Mouse (Mus musculus) midbrain, embryonic 11.5 days (tissue): ENCODE results near the gene Bahcc1. TPM values are rescaled to one million over a fixed set of nuclear protein-coding genes. Genes with fewer than 3 reads are reported as not detected.

Experiments
- microRNA-seq: library from miRNA; unstranded; fragments of <30 nt; microRNA quantifications from one replicate; pipeline ENCODE4, GENCODE M21; 2017
- polyA plus RNA-seq: library from polyadenylated mRNA; unstranded; fragments of >200 nt; fragmentation: Nextera tagmentation; extraction: Ambion mirVana; gene quantifications from 2 replicates; pipeline ENCODE4 v1.2.1, GENCODE M21; 2014

Bahcc1 gene
- polyA plus RNA-seq, 1 experiment from 2014 or later = 20.6 TPM

Small RNA genes within 50 kb of the gene (microRNA-seq; reads per million reads assigned to microRNA genes)
- gene Gm47297 = not detected

Other genes starting within 250 kb of the Bahcc1 start
- 1.3 TPM in 2 replicates for gene Aatk, start 185.8 kb upstream of the Bahcc1 start, polyA plus RNA-seq
- 24.9 and 28.9 TPM in 2 replicates for gene Cep131, start 146.1 kb upstream of the Bahcc1 start, polyA plus RNA-seq
- 12.3 and 14.2 TPM in 2 replicates for gene Tepsin, start 134.2 kb upstream of the Bahcc1 start, polyA plus RNA-seq
- 58.4 and 61.3 TPM in 2 replicates for gene Ndufaf8, start 134.0 kb upstream of the Bahcc1 start, polyA plus RNA-seq
- 46.3 and 53.3 TPM in 2 replicates for gene Slc38a10, start 81.6 kb upstream of the Bahcc1 start, polyA plus RNA-seq
- gene Actg1, start 115.6 kb downstream of the Bahcc1 start, polyA plus RNA-seq = 2,965 and 3,081 TPM in 2 replicates
- 1.4 TPM in 2 replicates for gene Fscn2, start 128.6 kb downstream of the Bahcc1 start, polyA plus RNA-seq
- gene Faap100, start 145.8 kb downstream of the Bahcc1 start, polyA plus RNA-seq = 25.3 and 29.2 TPM in 2 replicates
- 41.0 and 44.7 TPM in 2 replicates for gene Nploc4, start 204.8 kb downstream of the Bahcc1 start, polyA plus RNA-seq
- gene Tspan10, start 209.7 kb downstream of the Bahcc1 start, polyA plus RNA-seq = not detected in 2 replicates
- gene Pde6g, start 220.6 kb downstream of the Bahcc1 start, polyA plus RNA-seq = 0.40 and 0.41 TPM in 2 replicates
- gene Oxld1, start 225.1 kb downstream of the Bahcc1 start, polyA plus RNA-seq = 10.4 and 11.5 TPM in 2 replicates
- gene Ccdc137, start 225.2 kb downstream of the Bahcc1 start, polyA plus RNA-seq = 25.4 and 25.6 TPM in 2 replicates
- gene Arl16, start 234.7 kb downstream of the Bahcc1 start, polyA plus RNA-seq = 48.0 and 53.0 TPM in 2 replicates